Mouse (Mus musculus) kidney, embryonic 14.5 days (tissue): ENCODE measurements around the gene Taok1. TPM values are rescaled to one million over a fixed set of nuclear protein-coding genes. Genes with fewer than 3 reads are reported as not detected.
"Not testable (repeated sequence)": the region's sequence is repeated elsewhere in the genome, so short reads cannot be mapped to it uniquely, and the experiment has no call there.

Experiments used
- ATAC-seq: fragments of 200-750 bp; cut with Nextera tagmentation; 2 replicates; pipeline ENCODE4 v1.8.0; 2017; ENCODE audit warnings: moderate number of reproducible peaks, mild to moderate bottlenecking, moderate TSS enrichment, moderate library complexity; ENCODE audit not compliant: low FRiP score, low TSS enrichment
- H3K27ac ChIP-seq: fragments of 300-500 bp; sonication (generic); 2 replicates; pipeline ENCODE4 v1.5.1; 2014; ENCODE audit warnings: low read depth, mild to moderate bottlenecking, low read length, moderate library complexity, mixed read lengths
- H3K27me3 ChIP-seq: fragments of 300-500 bp; sonication (generic); 2 replicates; pipeline ENCODE4 v1.6.1; 2014; ENCODE audit warnings: mild to moderate bottlenecking, low read length; ENCODE audit not compliant: control insufficient read depth, insufficient read depth
- H3K36me3 ChIP-seq: fragments of 300-500 bp; sonication (generic); 2 replicates; pipeline ENCODE4 v1.6.1; 2014; ENCODE audit warnings: low read length, mixed read lengths; ENCODE audit not compliant: control insufficient read depth, insufficient read depth
- H3K4me1 ChIP-seq: fragments of 300-500 bp; sonication (generic); 2 replicates; pipeline ENCODE4 v1.6.1; 2014; ENCODE audit warnings: low read length, mixed read lengths; ENCODE audit not compliant: control insufficient read depth, insufficient read depth
- H3K4me2 ChIP-seq: fragments of 300-500 bp; sonication (generic); replicated peaks from 2 replicates; pipeline ENCODE4 v1.6.1; 2014; ENCODE audit warnings: low read depth, mild to moderate bottlenecking, low read length
- H3K4me3 ChIP-seq: fragments of 300-500 bp; sonication (generic); 2 replicates; pipeline ENCODE4 v1.5.1; 2014; ENCODE audit warnings: mild to moderate bottlenecking, low read length
- H3K9ac ChIP-seq: fragments of 300-500 bp; sonication (generic); 2 replicates; pipeline ENCODE4 v1.6.1; 2014; ENCODE audit warnings: low read depth, mild to moderate bottlenecking, low read length, moderate library complexity
- H3K9me3 ChIP-seq: fragments of 300-500 bp; sonication (generic); 2 replicates; pipeline ENCODE4 v1.6.1; 2016; ENCODE audit warnings: low read length; ENCODE audit not compliant: control insufficient read depth
- WGBS: fragments of 180-500 bp; shearing (Covaris S2); extraction: QIAGEN DNeasy Blood & Tissue Kit; methylation state at CpG from one replicate; pipeline ENCODE4 v1.1.7; 2014; 5-methylcytosine and 5-hydroxymethylcytosine counted together
- polyA plus RNA-seq: library from polyadenylated mRNA; unstranded; fragments of >200 nt; fragmentation: Nextera tagmentation; extraction: Ambion mirVana; gene quantifications from 2 replicates; pipeline ENCODE4 v1.2.1, GENCODE M21; 2014

The Taok1 gene
- polyA plus RNA-seq, 1 experiment from 2014 or later = 23.7 TPM

DNA sequence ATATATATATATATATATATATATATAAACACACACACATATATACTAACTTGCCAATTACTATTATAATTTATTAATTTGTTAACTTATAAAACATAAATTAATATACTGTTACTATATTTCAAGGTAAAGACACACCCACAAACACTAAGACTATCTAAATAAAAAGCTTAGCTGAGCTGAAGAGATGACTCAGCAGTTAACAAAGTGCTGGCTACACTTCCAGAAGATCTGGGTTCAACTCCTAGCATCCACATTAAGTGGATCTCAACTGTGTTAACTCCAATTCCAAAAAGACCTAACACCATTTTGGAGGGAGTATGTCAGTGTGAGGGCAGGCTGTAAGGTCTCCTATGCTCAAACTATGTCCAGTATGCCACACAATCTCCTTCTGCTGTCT lies 10.3 kb downstream of the Taok1 start:
- H3K4me2 ChIP-seq = no peak overlapping the region
- ATAC-seq = no peak
- H3K9me3 ChIP-seq = no peaks in the 10 kb centered on the region
- no peak overlapping the region for H3K4me3 ChIP-seq
- no peak overlapping the region for H3K9ac ChIP-seq
- peaks cover 9% of the 10 kb centered on the region for H3K36me3 ChIP-seq
- H3K27me3 ChIP-seq = no peaks in the 10 kb centered on the region
- no peaks in the 10 kb centered on the region for H3K4me1 ChIP-seq
- no peak overlapping the region for H3K27ac ChIP-seq

DNA sequence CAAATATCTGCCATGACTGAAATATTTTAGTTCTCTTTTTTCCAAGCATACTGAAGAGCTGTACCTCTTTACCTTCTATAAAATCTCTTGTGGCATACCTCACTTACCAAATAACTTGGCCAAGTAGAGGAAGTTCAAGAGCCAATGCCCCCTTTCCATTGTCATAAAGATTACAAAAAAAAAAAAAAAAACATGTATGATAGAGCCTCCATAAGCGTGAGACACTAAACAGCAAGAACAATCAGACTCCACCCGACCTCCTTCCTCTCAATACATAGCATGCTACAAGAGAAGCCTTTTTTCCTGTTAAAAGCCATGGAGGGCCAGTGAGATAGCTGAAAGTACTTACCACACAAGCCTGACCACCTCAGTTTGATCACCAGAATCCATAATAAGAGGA lies 16.2 kb downstream of the Taok1 start:
- 93% methylated on average over 2 of the region's 2 CpGs for WGBS
- no peak for ATAC-seq
- no peaks in the 10 kb centered on the region for H3K27me3 ChIP-seq

DNA sequence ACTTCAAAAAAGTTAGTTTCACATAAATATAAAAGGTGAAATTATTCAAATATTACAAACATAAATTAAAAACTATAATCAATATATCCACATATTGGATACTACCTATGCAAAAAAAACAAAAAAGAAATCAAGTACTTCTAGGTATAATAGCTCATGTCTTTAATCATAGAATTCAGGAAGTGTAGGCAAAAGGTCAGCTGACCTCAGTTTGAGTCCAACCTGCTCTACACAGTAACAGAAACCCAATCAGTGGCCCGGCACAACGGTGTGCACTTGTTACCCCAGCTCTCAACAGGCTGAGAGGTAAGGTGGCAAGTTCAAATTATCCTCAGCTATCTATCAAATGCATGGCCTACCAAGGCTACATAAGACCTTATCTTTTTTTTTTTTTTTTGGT lies 16.8 kb downstream of the Taok1 start:
- no peak overlapping the region for H3K9ac ChIP-seq
- H3K4me3 ChIP-seq = no peak overlapping the region
- H3K36me3 ChIP-seq = peaks cover 7% of the 10 kb centered on the region
- H3K4me2 ChIP-seq = no peak overlapping the region
- H3K27ac ChIP-seq = no peak overlapping the region
- no peak for ATAC-seq
- WGBS = 96% methylated on average over 2 of the region's 2 CpGs
- H3K9me3 ChIP-seq = no peaks in the 10 kb centered on the region
- H3K4me1 ChIP-seq = no peaks in the 10 kb centered on the region
- H3K27me3 ChIP-seq = no peaks in the 10 kb centered on the region

More for the DNA sequence above, 16.2 kb downstream of the Taok1 start:
- Histone ChIP-seq H3K9me3 (no peaks in the 10 kb centered on the region), H3K4me2 (no peak overlapping the region), H3K27ac (no peak overlapping the region), H3K36me3 (peaks cover 9% of the 10 kb centered on the region), H3K9ac (no peak overlapping the region), H3K4me3 (no peak overlapping the region), H3K4me1 (no peaks in the 10 kb centered on the region)

DNA sequence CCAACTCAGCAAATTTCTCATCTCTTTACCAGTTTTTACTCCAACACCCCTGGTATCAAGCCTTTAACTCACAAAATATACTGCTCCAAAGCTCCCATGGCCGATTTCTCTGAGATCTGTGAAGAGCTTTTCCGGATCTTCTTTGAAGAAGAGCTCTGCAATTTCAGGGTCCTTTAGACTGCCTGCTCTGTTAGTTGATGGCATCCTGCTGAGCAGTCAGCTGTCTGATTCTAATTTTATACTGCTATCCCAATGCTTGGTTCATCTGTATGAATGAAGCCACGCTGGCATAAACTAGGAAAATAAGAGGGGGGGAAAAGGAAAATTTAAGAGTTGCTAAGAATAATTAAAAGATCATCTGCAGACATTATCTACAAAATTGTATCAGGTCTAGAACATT lies 22.4 kb downstream of the Taok1 start:
- Histone ChIP-seq H3K36me3 (peaks cover 35% of the 10 kb centered on the region), H3K4me1 (no peaks in the 10 kb centered on the region), H3K9me3 (no peaks in the 10 kb centered on the region), H3K4me3 (no peak overlapping the region), H3K27me3 (no peaks in the 10 kb centered on the region), H3K9ac (no peak overlapping the region), H3K27ac (no peak overlapping the region), H3K4me2 (no peak overlapping the region)
- WGBS = 92% methylated on average over 3 of the region's 3 CpGs
- ATAC-seq = no peak

DNA sequence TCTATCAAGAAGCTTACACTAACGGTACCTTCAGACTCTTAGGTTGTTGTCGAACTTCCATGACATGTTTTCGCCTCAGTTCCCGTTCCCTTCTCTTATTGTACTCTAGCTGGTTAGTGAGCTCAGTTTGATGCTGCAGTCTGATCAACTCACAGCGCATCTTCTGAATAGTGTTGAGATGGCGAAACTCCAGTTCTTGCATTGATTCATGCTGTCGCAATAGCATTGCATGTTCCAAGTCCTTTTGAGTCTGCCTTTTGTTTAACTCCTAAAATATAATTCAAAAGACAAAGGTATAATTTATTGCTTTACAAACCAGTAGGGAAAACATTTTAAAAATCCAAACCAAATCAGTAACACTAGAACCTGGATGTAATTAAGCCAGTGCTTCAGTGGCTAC lies 62.4 kb downstream of the Taok1 start:
- no peak for ATAC-seq
- Histone ChIP-seq H3K9me3 (no peaks in the 10 kb centered on the region), H3K4me1 (no peaks in the 10 kb centered on the region), H3K4me3 (no peak overlapping the region), H3K27ac (no peak overlapping the region), H3K4me2 (no peak overlapping the region), H3K36me3 (peaks cover 71% of the 10 kb centered on the region), H3K9ac (no peak overlapping the region), H3K27me3 (no peaks in the 10 kb centered on the region)
- 93% methylated on average over 7 of the region's 7 CpGs for WGBS

DNA sequence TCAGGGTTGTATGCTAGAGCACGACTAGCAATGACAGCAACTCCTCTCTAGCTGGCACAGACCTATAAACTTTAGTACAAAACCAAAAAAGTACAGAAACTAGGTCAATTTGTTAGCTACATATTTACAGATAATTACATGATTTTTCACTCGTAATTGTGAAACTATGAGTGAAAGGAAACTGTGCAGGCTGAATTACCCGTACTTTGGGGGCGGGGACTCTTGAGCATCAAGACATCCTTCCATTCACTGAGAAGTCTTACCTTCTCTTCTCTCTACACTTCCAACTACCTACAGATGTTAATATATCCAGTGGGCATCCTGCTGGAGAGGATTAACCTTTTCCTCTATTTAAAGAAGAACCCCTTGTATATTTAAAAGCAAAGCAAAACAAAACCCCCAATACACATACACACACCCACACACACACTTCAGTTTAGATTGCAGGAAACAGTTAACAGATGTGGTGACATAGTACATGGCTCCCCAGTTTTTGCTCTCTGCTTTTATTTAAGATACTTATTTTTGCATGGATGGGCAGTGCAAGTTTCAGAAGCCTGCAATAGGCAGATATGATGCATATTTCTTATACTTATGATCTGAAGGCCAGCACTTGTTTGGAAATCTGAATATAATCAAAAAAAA lies 75.3 kb downstream of the Taok1 start:
- Histone ChIP-seq H3K36me3 (peaks cover 26% of the 10 kb centered on the region), H3K9ac (no peak overlapping the region), H3K27me3 (no peaks in the 10 kb centered on the region), H3K27ac (no peak overlapping the region), H3K4me3 (no peak overlapping the region), H3K4me2 (no peak overlapping the region), H3K4me1 (no peaks in the 10 kb centered on the region), H3K9me3 (no peaks in the 10 kb centered on the region)
- 85% methylated on average over 4 of the region's 4 CpGs for WGBS
- ATAC-seq = no peak

DNA sequence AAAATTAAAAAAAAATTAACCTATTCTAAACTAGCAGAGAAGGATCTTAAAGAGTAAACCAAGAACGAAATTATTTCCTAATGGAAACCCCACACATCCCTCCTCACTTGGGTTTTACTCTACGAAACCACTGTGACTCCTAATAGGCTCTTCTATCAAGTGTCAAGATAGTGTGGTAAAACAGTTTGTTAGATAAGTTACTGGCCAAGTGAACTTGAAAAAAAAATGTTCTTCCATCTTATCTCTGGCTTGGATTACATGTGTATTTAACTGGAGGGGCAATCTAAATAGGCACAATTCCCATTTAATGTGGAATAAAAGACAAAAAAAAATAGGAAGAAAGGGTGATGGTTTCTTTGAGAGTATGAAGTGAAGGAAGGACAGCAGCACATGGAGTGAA lies 76.8 kb downstream of the Taok1 start:
- Histone ChIP-seq H3K9ac (no peak overlapping the region), H3K27ac (no peak overlapping the region), H3K4me3 (no peak overlapping the region), H3K4me2 (no peak overlapping the region), H3K9me3 (no peaks in the 10 kb centered on the region), H3K36me3 (peaks cover 11% of the 10 kb centered on the region; the same call in 1 of the 2 replicates), H3K27me3 (no peaks in the 10 kb centered on the region), H3K4me1 (no peaks in the 10 kb centered on the region)
- WGBS = 92% methylated on average over 2 of the region's 2 CpGs
- ATAC-seq = no peak

DNA sequence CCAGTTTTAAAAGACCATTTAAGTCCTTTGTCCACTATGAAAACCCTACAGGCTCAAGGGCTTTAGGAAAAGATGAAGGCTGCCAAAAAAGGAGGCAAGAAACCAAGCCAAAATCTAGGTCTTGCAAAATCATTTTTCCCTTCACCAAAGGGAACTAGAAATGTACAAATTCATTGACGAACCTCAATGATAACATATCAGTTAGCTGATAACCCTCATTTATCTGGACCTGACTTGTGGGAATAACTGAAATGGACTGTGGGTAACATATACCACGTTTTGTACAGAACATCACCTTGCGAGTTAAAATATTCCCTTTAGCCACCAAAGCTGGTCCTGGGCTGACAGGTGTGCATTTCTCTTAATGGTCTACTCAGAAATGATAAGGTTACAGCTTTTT lies 78.0 kb downstream of the Taok1 start:
- Histone ChIP-seq H3K27me3 (no peaks in the 10 kb centered on the region), H3K9ac (no peak overlapping the region), H3K4me3 (no peak overlapping the region), H3K4me2 (no peak overlapping the region), H3K4me1 (no peaks in the 10 kb centered on the region), H3K9me3 (no peaks in the 10 kb centered on the region), H3K36me3 (peaks cover 3% of the 10 kb centered on the region; the same call in 1 of the 2 replicates), H3K27ac (no peak overlapping the region)
- ATAC-seq = no peak
- 88% methylated on average over 3 of the region's 3 CpGs for WGBS

DNA sequence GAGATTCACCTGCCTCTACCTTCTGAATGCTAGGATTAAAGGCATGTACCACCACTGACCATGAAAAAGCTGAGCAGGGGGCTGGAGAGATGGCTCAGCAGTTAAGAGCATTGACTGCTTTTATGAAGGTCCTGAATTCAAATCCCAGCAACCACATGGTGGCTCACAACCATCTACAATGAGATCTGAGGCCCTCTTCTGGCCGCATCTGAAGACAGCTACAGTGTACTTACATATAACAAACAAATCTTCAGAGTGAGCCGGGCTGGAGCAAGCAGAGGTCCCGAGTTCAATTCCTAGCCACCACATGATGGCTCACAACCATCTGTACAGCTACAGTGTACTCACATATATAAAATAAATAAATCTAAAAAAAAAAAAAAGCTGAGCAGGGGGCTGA lies 79.2 kb downstream of the Taok1 start:
- H3K4me3 ChIP-seq, H3K4me1 ChIP-seq, ATAC-seq, H3K27me3 ChIP-seq, H3K36me3 ChIP-seq, H3K27ac ChIP-seq, H3K9me3 ChIP-seq, H3K4me2 ChIP-seq, H3K9ac ChIP-seq: not testable (repeated sequence)
- 87% methylated on average over 3 of the region's 3 CpGs for WGBS
